Mouse (Mus musculus) midbrain, embryonic 10.5 days (tissue): ENCODE measurements at regions not wholly inside any gene's neighbourhood (a gene's known extent, or its start where the extent isn't known, plus 50 kb on each side); places are given as distances from the start of the nearest gene placed in this dataset.

ENCODE experiments used
- DNase-seq: peaks from one replicate; pipeline ENCODE4 v3.0.0-alpha.2; 2017; ENCODE audit warnings: low spot score
- H3K27ac ChIP-seq: fragments of 300-500 bp; sonication (generic); replicated peaks from 2 replicates; pipeline ENCODE4 v1.5.1; 2016; ENCODE audit warnings: mild to moderate bottlenecking
- H3K27me3 ChIP-seq: fragments of 300-500 bp; sonication (generic); 2 replicates; pipeline ENCODE4 v1.6.1; 2016; ENCODE audit warnings: low read depth, mild to moderate bottlenecking; ENCODE audit not compliant: poor library complexity, severe bottlenecking
- H3K36me3 ChIP-seq: fragments of 300-500 bp; sonication (generic); 2 replicates; pipeline ENCODE4 v1.6.1; 2016; ENCODE audit warnings: mild to moderate bottlenecking, moderate library complexity
- H3K4me1 ChIP-seq: fragments of 300-500 bp; sonication (generic); 2 replicates; pipeline ENCODE4 v1.6.1; 2016
- H3K4me3 ChIP-seq: fragments of 300-500 bp; sonication (generic); 2 replicates; pipeline ENCODE4 v1.5.1; 2016; ENCODE audit warnings: mild to moderate bottlenecking, moderate library complexity
- H3K9me3 ChIP-seq: fragments of 300-500 bp; sonication (generic); replicated peaks from 2 replicates; pipeline ENCODE4 v1.6.1; 2016; ENCODE audit warnings: mild to moderate bottlenecking
- WGBS: fragments of 180-500 bp; shearing (Covaris S2); methylation state at CpG from one replicate; pipeline ENCODE4 v1.1.7; 2016; 5-methylcytosine and 5-hydroxymethylcytosine counted together

GRCm38 (mm10) chr12:92692956-92693355, 844.0 kb upstream of the Sel1l start:
- no peaks in the 10 kb centered on the region for H3K9me3 ChIP-seq
- no peak for DNase-seq
- no peaks in the 10 kb centered on the region for H3K27me3 ChIP-seq
- H3K27ac ChIP-seq, result no peak overlapping the region
- no peak overlapping the region for H3K4me3 ChIP-seq
- H3K4me1 ChIP-seq, result no peaks in the 10 kb centered on the region
- WGBS, result 89% methylated on average over 1 of the region's 1 CpGs
- no peaks in the 10 kb centered on the region for H3K36me3 ChIP-seq

GRCm38 (mm10) chr12:92672396-92672795, 823.4 kb upstream of the Sel1l start:
- H3K4me3 ChIP-seq, result no peak overlapping the region
- H3K27me3 ChIP-seq, result no peaks in the 10 kb centered on the region
- no peak overlapping the region for H3K27ac ChIP-seq
- no peaks in the 10 kb centered on the region for H3K9me3 ChIP-seq
- DNase-seq, result no peak
- no peaks in the 10 kb centered on the region for H3K36me3 ChIP-seq
- no peaks in the 10 kb centered on the region for H3K4me1 ChIP-seq
- 84% methylated on average over 1 of the region's 1 CpGs for WGBS

GRCm38 (mm10) chr12:92646634-92647033, 797.7 kb upstream of the Sel1l start:
- Histone ChIP-seq H3K27ac (no peak overlapping the region), H3K4me1 (no peaks in the 10 kb centered on the region), H3K9me3 (no peaks in the 10 kb centered on the region), H3K4me3 (no peak overlapping the region), H3K36me3 (no peaks in the 10 kb centered on the region), H3K27me3 (no peaks in the 10 kb centered on the region)
- DNase-seq, result no peak
- WGBS, result 85% methylated on average over 2 of the region's 2 CpGs

GRCm38 (mm10) chr12:92645006-92645624, 796.2 kb upstream of the Sel1l start:
- H3K27ac ChIP-seq, result no peak overlapping the region
- no peak overlapping the region for H3K4me3 ChIP-seq
- 78% methylated on average over 4 of the region's 4 CpGs for WGBS
- no peaks in the 10 kb centered on the region for H3K36me3 ChIP-seq
- no peaks in the 10 kb centered on the region for H3K27me3 ChIP-seq
- no peak for DNase-seq
- no peaks in the 10 kb centered on the region for H3K4me1 ChIP-seq
- no peaks in the 10 kb centered on the region for H3K9me3 ChIP-seq

GRCm38 (mm10) chr12:92619120-92619519, 770.2 kb upstream of the Sel1l start:
- H3K27me3 ChIP-seq, result no peaks in the 10 kb centered on the region
- no peak for DNase-seq
- no peaks in the 10 kb centered on the region for H3K9me3 ChIP-seq
- H3K4me3 ChIP-seq, result no peak overlapping the region
- no peak overlapping the region for H3K27ac ChIP-seq
- no peaks in the 10 kb centered on the region for H3K36me3 ChIP-seq
- H3K4me1 ChIP-seq, result peaks cover 3% of the 10 kb centered on the region; the same call in 1 of the 2 replicates

GRCm38 (mm10) chr12:92618519-92618918, 769.6 kb upstream of the Sel1l start:
- Histone ChIP-seq H3K27ac (no peak overlapping the region), H3K36me3 (no peaks in the 10 kb centered on the region), H3K4me1 (peaks cover 3% of the 10 kb centered on the region; the same call in 1 of the 2 replicates), H3K27me3 (no peaks in the 10 kb centered on the region), H3K9me3 (no peaks in the 10 kb centered on the region), H3K4me3 (no peak overlapping the region)
- WGBS, result 53% methylated on average over 2 of the region's 2 CpGs
- no peak for DNase-seq

GRCm38 (mm10) chr12:92601673-92602072, 752.7 kb upstream of the Sel1l start:
- no peak overlapping the region for H3K4me3 ChIP-seq
- H3K9me3 ChIP-seq, result no peaks in the 10 kb centered on the region
- no peak for DNase-seq
- no peaks in the 10 kb centered on the region for H3K27me3 ChIP-seq
- H3K27ac ChIP-seq, result no peak overlapping the region
- H3K36me3 ChIP-seq, result no peaks in the 10 kb centered on the region
- H3K4me1 ChIP-seq, result no peaks in the 10 kb centered on the region
- WGBS, result 89% methylated on average over 1 of the region's 1 CpGs

GRCm38 (mm10) chr12:92589725-92590124, 740.8 kb upstream of the Sel1l start:
- Histone ChIP-seq H3K9me3 (no peaks in the 10 kb centered on the region), H3K27ac (no peak overlapping the region), H3K4me3 (no peak overlapping the region), H3K4me1 (no peaks in the 10 kb centered on the region), H3K27me3 (no peaks in the 10 kb centered on the region), H3K36me3 (no peaks in the 10 kb centered on the region)
- WGBS, result 88% methylated on average over 2 of the region's 2 CpGs
- DNase-seq, result no peak

- DNase-seq, result no peak
- H3K4me1 ChIP-seq, result no peaks in the 10 kb centered on the region
- no peak overlapping the region for H3K27ac ChIP-seq
- WGBS, result 92% methylated on average over 6 of the region's 6 CpGs
- no peaks in the 10 kb centered on the region for H3K9me3 ChIP-seq
- no peaks in the 10 kb centered on the region for H3K36me3 ChIP-seq
- no peak overlapping the region for H3K4me3 ChIP-seq
- H3K27me3 ChIP-seq, result no peaks in the 10 kb centered on the region
These were observed 740.3 kb upstream of the Sel1l start for GRCm38 (mm10) chr12:92589305-92589704.

- H3K4me1 ChIP-seq, result no peaks in the 10 kb centered on the region
- H3K27ac ChIP-seq, result no peak overlapping the region
- H3K36me3 ChIP-seq, result no peaks in the 10 kb centered on the region
- H3K27me3 ChIP-seq, result no peaks in the 10 kb centered on the region
- 93% methylated on average over 1 of the region's 1 CpGs for WGBS
- H3K9me3 ChIP-seq, result no peaks in the 10 kb centered on the region
- no peak overlapping the region for H3K4me3 ChIP-seq
- DNase-seq, result no peak
These were observed 729.6 kb upstream of the Sel1l start for GRCm38 (mm10) chr12:92578596-92578995.
